Mouse (Mus musculus) CH12.LX (cell line): Measurements from ENCODE around the gene Chd9.

ENCODE experiments used
- CTCF ChIP-seq, 2 experiments: IDR thresholded peaks in 1 of 2; conservative IDR thresholded peaks in 1 of 2; 2 replicates each; pipeline ENCODE4 v1.5.1; 2011 to 2012; ENCODE audit warnings: low read depth in 2 of 2, low read length in 2 of 2, improper control_type of control experiment in 1 of 2, inconsistent platforms in 1 of 2, mild to moderate bottlenecking in 1 of 2, moderate library complexity in 1 of 2
- EP300 ChIP-seq: IDR thresholded peaks from 2 replicates; pipeline ENCODE4 v1.6.1; 2011; ENCODE audit warnings: low read length, improper control_type of control experiment
- JUND ChIP-seq: conservative IDR thresholded peaks from 2 replicates; pipeline ENCODE4 v1.6.1; 2011; ENCODE audit warnings: low read depth, low read length, improper control_type of control experiment
- MAFK ChIP-seq: IDR thresholded peaks from 2 replicates; pipeline ENCODE4 v1.6.1; 2011; ENCODE audit warnings: low read length, improper control_type of control experiment; ENCODE audit not compliant: insufficient replicate concordance
- MYC ChIP-seq: IDR thresholded peaks from 2 replicates; pipeline ENCODE4 v1.6.1; 2011; ENCODE audit warnings: low read depth, mild to moderate bottlenecking, improper control_type of control experiment, low read length
- POLR2A ChIP-seq: IDR thresholded peaks from 2 replicates; pipeline ENCODE4 v1.6.1; 2011; ENCODE audit warnings: low read depth, mild to moderate bottlenecking, improper control_type of control experiment, low read length
- UBTF ChIP-seq: IDR thresholded peaks from 2 replicates; pipeline ENCODE4 v1.6.1; 2012; ENCODE audit warnings: low read depth, mild to moderate bottlenecking, inconsistent platforms, low read length, improper control_type of control experiment, moderate library complexity
- USF2 ChIP-seq: conservative IDR thresholded peaks from 2 replicates; pipeline ENCODE4 v1.6.1; 2011; ENCODE audit warnings: low read depth, low read length, improper control_type of control experiment

DNA sequence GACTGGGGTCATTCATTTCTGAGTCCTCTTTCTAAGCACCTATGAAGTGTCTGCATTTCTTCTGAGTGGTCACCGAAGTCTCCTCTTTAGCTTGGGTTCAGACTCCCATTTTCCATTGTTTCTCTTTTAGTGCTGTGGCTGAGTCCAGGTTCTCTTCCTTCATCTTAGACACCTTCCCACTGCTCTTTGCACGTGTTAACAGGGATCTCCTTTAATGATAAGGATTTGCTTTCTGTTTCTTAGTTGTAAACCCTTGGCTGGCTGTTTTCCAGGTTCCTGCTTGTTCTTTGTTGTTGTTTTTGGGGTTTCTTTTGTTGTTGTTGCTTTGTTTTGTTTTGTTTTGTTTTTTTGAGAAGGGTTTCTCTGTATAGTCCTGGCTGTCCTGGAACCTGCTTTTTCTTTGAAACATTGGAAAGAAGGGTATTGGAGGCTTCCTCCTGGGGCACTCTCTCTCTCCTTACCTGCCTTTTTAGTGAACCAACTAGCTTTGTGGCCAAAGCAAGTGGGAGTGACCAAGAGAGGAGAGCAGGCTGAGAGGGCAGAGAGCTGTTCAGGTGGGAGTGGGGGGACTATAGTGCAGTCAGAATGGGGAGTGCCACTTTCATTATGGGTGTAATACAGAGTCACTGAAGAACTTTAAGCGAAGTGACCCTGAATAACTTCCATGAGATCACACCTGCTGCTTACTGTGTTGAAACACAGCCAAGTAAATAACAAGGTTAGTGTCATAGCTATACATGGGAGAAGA lies 95.2 kb downstream of the Chd9 start:
- no peak for TF ChIP-seq UBTF
- TF ChIP-seq MYC = no peak
- TF ChIP-seq JUND = no peak
- no peak for TF ChIP-seq MAFK
- no peak for TF ChIP-seq EP300
- no peak for TF ChIP-seq CTCF (conservative IDR thresholded peaks at IDR 0.05 in 1 of 2, IDR thresholded peaks at IDR 0.05 in 1 of 2; ENCODE audit: low read depth in 2 of 2, low read length in 2 of 2)
- no peak for TF ChIP-seq USF2
- TF ChIP-seq POLR2A = no peak
